Mouse (Mus musculus) heart, postnatal 0 days (tissue): ENCODE results near the gene Irgc1. TPM values are rescaled to one million over a fixed set of nuclear protein-coding genes. Genes with fewer than 3 reads are reported as not detected.

ENCODE experiments used
- ATAC-seq: fragments of 200-750 bp; cut with Nextera tagmentation; 2 replicates; pipeline ENCODE4 v1.8.0; 2017; ENCODE audit warnings: low read depth, moderate number of reproducible peaks, moderate library complexity; ENCODE audit not compliant: insufficient read depth
- DNase-seq: peaks from one replicate; pipeline ENCODE4 v3.0.0-alpha.2; 2016; ENCODE audit warnings: low spot score
- H3K27ac ChIP-seq: fragments of 300-500 bp; sonication (generic); 2 replicates; pipeline ENCODE4 v1.5.1; 2014; ENCODE audit warnings: low read depth, mild to moderate bottlenecking
- H3K27me3 ChIP-seq: fragments of 300-500 bp; sonication (generic); 2 replicates; pipeline ENCODE4 v1.6.1; 2014; ENCODE audit warnings: low read length, mixed read lengths; ENCODE audit not compliant: control insufficient read depth, insufficient read depth
- H3K36me3 ChIP-seq: fragments of 300-500 bp; sonication (generic); replicated peaks from 2 replicates; pipeline ENCODE4 v1.6.1; 2014; ENCODE audit warnings: low read length, mixed read lengths; ENCODE audit not compliant: control insufficient read depth, insufficient read depth
- H3K4me1 ChIP-seq: fragments of 300-500 bp; sonication (generic); 2 replicates; pipeline ENCODE4 v1.6.1; 2014; ENCODE audit warnings: antibody characterized with exemption; ENCODE audit not compliant: control insufficient read depth, insufficient read depth
- H3K4me2 ChIP-seq: fragments of 300-500 bp; sonication (generic); 2 replicates; pipeline ENCODE4 v1.6.1; 2014; ENCODE audit warnings: low read depth, mild to moderate bottlenecking, low read length, moderate library complexity
- H3K4me3 ChIP-seq: fragments of 300-500 bp; sonication (generic); 2 replicates; pipeline ENCODE4 v1.5.1; 2014; ENCODE audit warnings: low read depth, low read length
- H3K9ac ChIP-seq: fragments of 300-500 bp; sonication (generic); replicated peaks from 2 replicates; pipeline ENCODE4 v1.6.1; 2014; ENCODE audit warnings: low read depth, low read length, mixed read lengths
- H3K9me3 ChIP-seq: fragments of 300-500 bp; sonication (generic); replicated peaks from 2 replicates; pipeline ENCODE4 v1.6.1; 2016; ENCODE audit warnings: low read length; ENCODE audit not compliant: control insufficient read depth
- CTCF ChIP-seq: IDR thresholded peaks from 2 replicates; pipeline ENCODE4 v1.5.1; 2016; ENCODE audit warnings: antibody characterized with exemption, control low read depth, low read depth
- EP300 ChIP-seq: IDR thresholded peaks from 2 replicates; pipeline ENCODE4 v1.6.1; 2016; ENCODE audit warnings: antibody characterized with exemption, low read depth
- WGBS: fragments of 180-500 bp; shearing (Covaris S2); extraction: QIAGEN DNeasy Blood & Tissue Kit; methylation state at CpG from one replicate; pipeline ENCODE4 v1.1.7; 2014; 5-methylcytosine and 5-hydroxymethylcytosine counted together
- polyA plus RNA-seq: library from polyadenylated mRNA; unstranded; fragments of >200 nt; fragmentation: Nextera tagmentation; extraction: Ambion mirVana; gene quantifications from 2 replicates; pipeline ENCODE4 v1.2.1, GENCODE M21; 2015
- total RNA-seq: library from RNA; depleted of rRNA; stranded (reverse); fragments of >200 nt; gene quantifications from 2 replicates; pipeline ENCODE4 v1.2.3, GENCODE M21; 2014; ENCODE audit warnings: low replicate concordance

The Irgc1 gene
- total and polyA plus RNA-seq, 2 experiments from 2014 or later, result not detected

- Histone ChIP-seq H3K36me3 (no peaks in the 10 kb centered on the region), H3K27me3 (peaks cover 35% of the 10 kb centered on the region), H3K9me3 (no peaks in the 10 kb centered on the region), H3K4me2 (peak within 1 kb of the TSS; percentile 88), H3K4me1 (peaks cover 6% of the 10 kb centered on the region; the same call in 1 of the 2 replicates), H3K4me3 (peak within 1 kb of the TSS; percentile 62), H3K27ac (no peak within 1 kb of the TSS), H3K9ac (peak within 1 kb of the TSS; percentile 64)
- TF ChIP-seq EP300 (no peak), CTCF (no peak)
- WGBS, result 1% methylated on average over 69 of the region's 83 CpGs
- ATAC-seq (peak; percentile 88), DNase-seq (peak; percentile 45)
Observed at GRCm38 (mm10) chr7:24481474-24482207, 29.5 kb upstream of the Irgc1 start, which contains the start of gene Cadm4. Cadm4 (plus strand) TSS chr7:24482023.

GRCm38 (mm10) chr7:24480986-24481473 is 28.9 kb upstream of the Irgc1 start:
- peaks cover 35% of the 10 kb centered on the region for H3K27me3 ChIP-seq
- peaks cover 6% of the 10 kb centered on the region; the same call in 1 of the 2 replicates for H3K4me1 ChIP-seq
- no peak overlapping the region for H3K9ac ChIP-seq
- no peak overlapping the region for H3K27ac ChIP-seq
- DNase-seq (no peak), ATAC-seq (no peak)
- H3K4me3 ChIP-seq, result peak overlapping the region; percentile 62
- H3K36me3 ChIP-seq, result no peaks in the 10 kb centered on the region
- H3K9me3 ChIP-seq, result no peaks in the 10 kb centered on the region
- TF ChIP-seq CTCF (no peak), EP300 (no peak)
- 15% methylated on average over 14 of the region's 14 CpGs for WGBS
- H3K4me2 ChIP-seq, result peak overlapping the region; percentile 88

GRCm38 (mm10) chr7:24480121-24480941 is 28.2 kb upstream of the Irgc1 start:
- Histone ChIP-seq H3K4me3 (no peak overlapping the region), H3K4me2 (no peak overlapping the region), H3K9ac (no peak overlapping the region), H3K4me1 (peaks cover 6% of the 10 kb centered on the region; the same call in 1 of the 2 replicates), H3K27ac (no peak overlapping the region), H3K9me3 (no peaks in the 10 kb centered on the region), H3K36me3 (no peaks in the 10 kb centered on the region), H3K27me3 (peaks cover 35% of the 10 kb centered on the region)
- ATAC-seq, result no peak
- no peak for DNase-seq
- WGBS, result 57% methylated on average over 18 of the region's 18 CpGs
- TF ChIP-seq EP300 (no peak), CTCF (no peak)

GRCm38 (mm10) chr7:24479685-24480084 is 27.6 kb upstream of the Irgc1 start:
- ATAC-seq, result no peak
- H3K4me3 ChIP-seq, result no peak overlapping the region
- TF ChIP-seq EP300 (no peak), CTCF (no peak)
- no peak for DNase-seq
- H3K27me3 ChIP-seq, result peaks cover 34% of the 10 kb centered on the region
- no peak overlapping the region for H3K4me2 ChIP-seq
- H3K4me1 ChIP-seq, result peaks cover 6% of the 10 kb centered on the region; the same call in 1 of the 2 replicates
- 89% methylated on average over 2 of the region's 2 CpGs for WGBS
- H3K36me3 ChIP-seq, result 0 out of 2 replicates have a peak, but pooled peaks cover 3% of the 10 kb centered on the region
- H3K9ac ChIP-seq, result no peak overlapping the region
- H3K9me3 ChIP-seq, result no peaks in the 10 kb centered on the region
- no peak overlapping the region for H3K27ac ChIP-seq

- WGBS, result 76% methylated on average over 5 of the region's 5 CpGs
- no peak overlapping the region for H3K4me3 ChIP-seq
- H3K4me2 ChIP-seq, result no peak overlapping the region
- DNase-seq, result no peak
- peaks cover 6% of the 10 kb centered on the region; the same call in 1 of the 2 replicates for H3K4me1 ChIP-seq
- H3K36me3 ChIP-seq, result 0 out of 2 replicates have a peak, but pooled peaks cover 3% of the 10 kb centered on the region
- no peak for TF ChIP-seq EP300
- no peak for TF ChIP-seq CTCF
- H3K27ac ChIP-seq, result no peak overlapping the region
- H3K9ac ChIP-seq, result no peak overlapping the region
- peaks cover 26% of the 10 kb centered on the region for H3K27me3 ChIP-seq
- no peak for ATAC-seq
- H3K9me3 ChIP-seq, result no peaks in the 10 kb centered on the region
Observed at GRCm38 (mm10) chr7:24478911-24479310, 26.8 kb upstream of the Irgc1 start.
